Mouse (Mus musculus) right cerebral cortex, postnatal 14 days (tissue): ENCODE measurements around the gene Neu1.
"Not testable (repeated sequence)": the region's sequence is repeated elsewhere in the genome, so short reads cannot be mapped to it uniquely, and the experiment has no call there.

Experiments
- DNase-seq: peaks from one replicate; pipeline ENCODE4 v3.0.0; 2022

Gene Neu1

GRCm38 (mm10) chr17:34971694-34972068 lies 40.6 kb downstream of the Neu1 start:
- not testable (repeated sequence) for DNase-seq

GRCm38 (mm10) chr17:34972069-34972749 lies 41.2 kb downstream of the Neu1 start, which contains the start of the genes Hspa1a and Hspa1l:
Gene Hspa1a, minus strand, starts transcription at chr17:34972156.
Gene Hspa1l, plus strand, starts transcription at chr17:34972703.
- peak; percentile 51 for DNase-seq

GRCm38 (mm10) chr17:34975581-34976492 lies 44.8 kb downstream of the Neu1 start:
- no peak for DNase-seq

- no peak for DNase-seq
Observed at GRCm38 (mm10) chr17:34977000-34977399, 45.9 kb downstream of the Neu1 start.

GRCm38 (mm10) chr17:34978239-34978638 lies 47.2 kb downstream of the Neu1 start:
- DNase-seq = no peak

- no peak for DNase-seq
Observed at GRCm38 (mm10) chr17:34979631-34980030, 48.6 kb downstream of the Neu1 start.

- DNase-seq = no peak
Observed at GRCm38 (mm10) chr17:34980655-34981054, 49.6 kb downstream of the Neu1 start.

GRCm38 (mm10) chr17:34981690-34982180 lies 50.7 kb downstream of the Neu1 start, which contains the start of gene Lsm2:
Gene Lsm2, plus strand, starts transcription at chr17:34981862.
- DNase-seq = peak; percentile 87

GRCm38 (mm10) chr17:34982328-34982727 lies 51.3 kb downstream of the Neu1 start:
- DNase-seq = no peak

GRCm38 (mm10) chr17:34984218-34984617 lies 53.2 kb downstream of the Neu1 start:
- no peak for DNase-seq
